ENCODE assay signal across 9 mouse cellular contexts in the genomic region with DNA sequence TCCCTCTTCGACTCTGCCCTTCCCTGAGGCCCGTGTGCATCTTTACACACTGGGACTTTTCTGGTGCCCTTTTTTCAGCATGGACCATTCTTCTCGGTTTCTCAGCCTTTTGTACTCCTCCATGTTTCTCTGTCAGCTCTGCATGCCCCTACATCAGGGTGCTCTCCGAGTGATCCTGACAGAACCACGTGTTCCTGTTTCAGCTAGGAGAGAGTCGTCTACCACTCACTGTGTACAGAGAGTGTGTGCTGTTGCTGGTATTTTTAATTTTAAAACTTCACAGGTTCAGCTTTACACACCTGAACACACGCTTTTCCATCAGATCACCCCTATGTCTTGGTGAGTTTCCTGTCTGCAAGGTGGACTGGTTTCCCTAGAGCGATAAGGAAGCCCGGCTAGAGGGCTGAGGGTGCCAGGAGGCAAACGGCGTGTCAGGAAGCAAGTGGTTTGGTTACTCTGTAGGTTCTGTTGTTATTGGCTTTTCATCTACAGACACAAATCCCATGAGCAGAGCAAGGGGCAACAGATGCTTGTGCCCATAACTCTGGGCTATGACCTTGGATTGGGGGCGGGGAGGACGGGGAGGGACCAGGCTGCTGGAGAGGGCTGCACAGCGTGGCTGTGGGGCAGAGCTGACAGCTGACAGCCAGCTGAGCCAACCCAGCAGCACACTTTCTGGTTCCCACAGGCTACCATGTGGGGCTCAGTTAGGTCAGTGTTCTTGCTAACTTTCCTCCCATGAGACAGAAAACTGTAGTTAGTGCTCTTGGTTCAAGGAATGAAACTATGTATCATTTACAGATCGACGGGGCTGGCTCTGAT. TPM values are rescaled to one million over a fixed set of nuclear protein-coding genes. Genes with fewer than 3 reads are reported as not detected.
A peak's percentile ranks its signal among the peaks of the same experiment; 100 is the strongest.
DNase-seq lines count a peak whose midpoint lies in the region; ATAC-seq and TF ChIP-seq lines count a peak whose summit lies in the region.
"Had no signal": no experiment of that assay in that cellular context is flagged by ENCODE, and none has a peak within 500 bp of the region (broad histone marks: within the 10 kb centered on the region; RNA-seq: fewer than 3 reads in every experiment).

No protein-coding gene starts in this region.

- no peak overlapping the region for H3K27ac ChIP-seq in embryonic facial prominence, embryonic 11.5 days (replicated peaks; ENCODE audit: low read depth, low read length)
- H3K27ac ChIP-seq in hindbrain, embryonic 10.5 days: no peak overlapping the region

- no peak overlapping the region for H3K9ac ChIP-seq in embryonic facial prominence, embryonic 11.5 days (replicated peaks; ENCODE audit: low read length)

- peak; percentile 91 for DNase-seq in heart, adult 11 months
- DNase-seq in heart, adult 8-10 months (ENCODE audit: low spot score): no peak
- DNase-seq in embryonic facial prominence, embryonic 11.5 days (ENCODE audit: low spot score): peak; percentile 28
- peak; percentile 37 for DNase-seq in hindbrain, embryonic 10.5 days (ENCODE audit: low spot score)
- DNase-seq in Muller cell, postnatal 12 days (ENCODE audit: inconsistent ontology term): no peak
- DNase-seq in layer of hippocampus, adult 9-11 months: no peak
- DNase-seq in cerebellum, postnatal 25 days: no peak

- no peaks in the 10 kb centered on the region for H3K4me1 ChIP-seq in embryonic facial prominence, embryonic 11.5 days (ENCODE audit: control insufficient read depth, insufficient read depth, low read length)
- H3K4me1 ChIP-seq in hindbrain, embryonic 10.5 days (replicated peaks): peaks cover 19% of the 10 kb centered on the region

- no peaks in the 10 kb centered on the region for H3K79me2 ChIP-seq in myocyte (ENCODE audit: control insufficient read depth, insufficient read depth)

- no peak overlapping the region for H3K4me3 ChIP-seq in embryonic facial prominence, embryonic 11.5 days (ENCODE audit: low read depth, low read length)
- no peak overlapping the region for H3K4me3 ChIP-seq in hindbrain, embryonic 10.5 days
- no peak overlapping the region for H3K4me3 ChIP-seq in myocyte

- H3K36me3 ChIP-seq in embryonic facial prominence, embryonic 11.5 days (replicated peaks; ENCODE audit: control insufficient read depth, insufficient read depth, low read depth, low read length): no peaks in the 10 kb centered on the region
- no peaks in the 10 kb centered on the region for H3K36me3 ChIP-seq in hindbrain, embryonic 10.5 days
- H3K36me3 ChIP-seq in myocyte (ENCODE audit: control insufficient read depth, insufficient read depth): no peaks in the 10 kb centered on the region

- no peak for TF ChIP-seq POLR2A in myocyte (IDR thresholded peaks at IDR 0.05; ENCODE audit: insufficient read length, low read depth)

- no peaks in the 10 kb centered on the region for H3K9me3 ChIP-seq in embryonic facial prominence, embryonic 11.5 days (replicated peaks; ENCODE audit: control insufficient read depth, low read length)
- H3K9me3 ChIP-seq in hindbrain, embryonic 10.5 days: peaks cover 5% of the 10 kb centered on the region; the same call in 1 of the 2 replicates

- no peak for ATAC-seq in embryonic facial prominence, embryonic 11.5 days (replicated peaks; ENCODE audit: insufficient number of reproducible peaks, low FRiP score, low TSS enrichment, low read depth)
- ATAC-seq: Patski had no signal

- no peaks in the 10 kb centered on the region for H3K27me3 ChIP-seq in embryonic facial prominence, embryonic 11.5 days (ENCODE audit: control insufficient read depth, insufficient read depth, low read length)
- H3K27me3 ChIP-seq in hindbrain, embryonic 10.5 days (ENCODE audit: insufficient read depth, poor library complexity, severe bottlenecking): peaks cover 24% of the 10 kb centered on the region
- H3K27me3 ChIP-seq in myocyte (ENCODE audit: control insufficient read depth, insufficient read depth, insufficient read length): no peaks in the 10 kb centered on the region
- H3K27me3 ChIP-seq: Patski had no signal

- no peak overlapping the region for H3K4me2 ChIP-seq in embryonic facial prominence, embryonic 11.5 days (ENCODE audit: low read depth, low read length)
- peak overlapping the region; percentile 52 for H3K4me2 ChIP-seq in myocyte (ENCODE audit: low read depth)

- no peak overlapping the region for H3ac ChIP-seq in myocyte (ENCODE audit: control insufficient read depth, insufficient read length)

- WGBS in embryonic facial prominence, embryonic 11.5 days: 63% methylated on average over 16 of the region's 16 CpGs
- WGBS in hindbrain, embryonic 10.5 days: 73% methylated on average over 16 of the region's 16 CpGs

TF ChIP-seq in myocyte, 11 proteins besides CTCF, POLR2A, EP300 and RAD21:
- TF ChIP-seq TCF3 (IDR thresholded peaks at IDR 0.05; ENCODE audit: insufficient read length, low read depth): peak; percentile 3
- no peak for TF ChIP-seq USF1 (IDR thresholded peaks at IDR 0.05; ENCODE audit: low read depth)
- no peak for TF ChIP-seq E2F4 (IDR thresholded peaks at IDR 0.05; ENCODE audit: insufficient read depth)
- TF ChIP-seq POLR2AphosphoS2 (IDR thresholded peaks at IDR 0.05; ENCODE audit: insufficient read length, low read depth): no peak
- TF ChIP-seq CEBPB (IDR thresholded peaks at IDR 0.05; ENCODE audit: insufficient read depth, poor library complexity, severe bottlenecking): no peak
- TF ChIP-seq REST (IDR thresholded peaks at IDR 0.05; ENCODE audit: insufficient read depth, insufficient read length): no peak
- TF ChIP-seq TCF12 (IDR thresholded peaks at IDR 0.05; ENCODE audit: insufficient read depth, poor library complexity, severe bottlenecking): no peak
- TF ChIP-seq SRF (IDR thresholded peaks at IDR 0.05; ENCODE audit: control insufficient read depth, insufficient read length, low read depth): no peak
- TF ChIP-seq MYOG (IDR thresholded peaks at IDR 0.05; ENCODE audit: control insufficient read depth in 1 of 3, insufficient read depth in 1 of 3, insufficient read length in 2 of 3, low read depth in 2 of 3): peak in 2 of 3 experiments; percentile 3 to 68
- peak in 1 of 3 experiments; percentile 71 for TF ChIP-seq MYOD1 (IDR thresholded peaks at IDR 0.05; ENCODE audit: control insufficient read depth in 1 of 3, insufficient read length in 2 of 3, low read depth in 2 of 3)

RNA-seq across cellular contexts. Expression of a gene that starts 3.0 kb away (rescaled TPM):
- total RNA-seq in heart, adult 8-10 months (2022): 100 to 1,000 TPM; 116 to 137 (median 123) TPM
- polyA plus RNA-seq in embryonic facial prominence, embryonic 11.5 days (2014; fragmentation: Nextera tagmentation; extraction: Ambion mirVana): 6.5 and 8.2 TPM in 2 replicates
- 4.9 and 12.5 TPM in 2 replicates for polyA plus RNA-seq in hindbrain, embryonic 10.5 days (2016; fragmentation: Nextera tagmentation; extraction: Ambion mirVana)
- 2.1 TPM for polyA plus RNA-seq in myocyte (2012; fragmentation: generic; extraction: Trizol)

Comparison
In these comparisons a context has a peak if more than half of its experiments do, and no peak if none do; other contexts are left out.
1. DNase-seq: peak in heart, adult 11 months (single experiment), embryonic facial prominence, embryonic 11.5 days (single experiment) and hindbrain, embryonic 10.5 days (single experiment); none in heart, adult 8-10 months (single experiment), Muller cell, postnatal 12 days (single experiment), layer of hippocampus, adult 9-11 months (single experiment) and cerebellum, postnatal 25 days (0 of 2).